Mouse (Mus musculus) layer of hippocampus, adult 2 months (tissue): ENCODE results near the gene Ldlrad1. TPM values are rescaled to one million over a fixed set of nuclear protein-coding genes. Genes with fewer than 3 reads are reported as not detected.

Source experiments
- DNase-seq, 2 experiments: peaks; one replicate each; pipeline ENCODE4 v3.0.0; 2022; ENCODE audit warnings: low spot score in 2 of 2
- H3K27ac ChIP-seq: fragments of 200-600 bp; 2 replicates; pipeline ENCODE4 v1.8.1; 2022
- H3K4me3 ChIP-seq: fragments of 200-600 bp; 2 replicates; pipeline ENCODE4 v1.8.1; 2022; ENCODE audit warnings: mild to moderate bottlenecking
- CTCF ChIP-seq: fragments of 200-600 bp; conservative IDR thresholded peaks from 2 replicates; pipeline ENCODE4 v1.8.1; 2022; ENCODE audit warnings: antibody characterized with exemption, mild to moderate bottlenecking, moderate library complexity
- total RNA-seq, 2 experiments: library from RNA; stranded (reverse); gene quantifications; 2 replicates each; pipeline ENCODE4 v1.2.3; 2021

Gene Ldlrad1
- total RNA-seq, 2 experiments from 2014 or later: not detected

GRCm38 (mm10) chr4:107253125-107254091 lies 44.4 kb downstream of the Ldlrad1 start, which contains the start of the genes Lrrc42 and Hspb11:
Lrrc42 (minus strand) TSS chr4:107253532.
Hspb11 (plus strand) TSS chr4:107253593.
- peak; percentile 44 for TF ChIP-seq CTCF
- DNase-seq: peak; percentile 90 to 93
- Histone ChIP-seq H3K27ac (peak within 1 kb of the TSS; percentile 91), H3K4me3 (peak within 1 kb of the TSS; percentile 93)

- no peak for TF ChIP-seq CTCF
- peak overlapping the region; percentile 91 for H3K27ac ChIP-seq
- H3K4me3 ChIP-seq: peak overlapping the region; percentile 93
- no peak for DNase-seq
Measured at GRCm38 (mm10) chr4:107254414-107254813, 45.4 kb downstream of the Ldlrad1 start.

GRCm38 (mm10) chr4:107260001-107260400 lies 51.0 kb downstream of the Ldlrad1 start:
- Histone ChIP-seq H3K27ac (no peak overlapping the region), H3K4me3 (no peak overlapping the region)
- DNase-seq: no peak
- TF ChIP-seq CTCF: no peak

Other genes with a start within 250 kb of the Ldlrad1 start
- 10 to 100 TPM; 59.4 to 59.9 TPM for gene Mrpl37, start 142.3 kb upstream of the Ldlrad1 start, total RNA-seq
- gene Cyb5rl, start 142.2 kb upstream of the Ldlrad1 start, total RNA-seq: 1 to 10 TPM; 3.9 to 9.6 TPM
- gene Cdcp2, start 112.3 kb upstream of the Ldlrad1 start, total RNA-seq: not detected
- 100 to 1,000 TPM; 207 TPM for gene Tmem59, start 30.8 kb upstream of the Ldlrad1 start, total RNA-seq
- 10 to 100 TPM; 14.6 to 18.0 TPM for gene Tceanc2, start 30.1 kb upstream of the Ldlrad1 start, total RNA-seq
- gene Lrrc42, start 44.4 kb downstream of the Ldlrad1 start, total RNA-seq: 10 to 100 TPM; 31.7 to 33.4 TPM
- 10 to 100 TPM; 22.9 to 26.0 TPM for gene Hspb11, start 44.4 kb downstream of the Ldlrad1 start, total RNA-seq
- not detected for gene Dio1, start 98.0 kb downstream of the Ldlrad1 start, total RNA-seq
- 10 to 100 TPM; 49.4 to 51.2 TPM for gene Yipf1, start 105.2 kb downstream of the Ldlrad1 start, total RNA-seq
- 10 to 100 TPM; 11.7 to 11.8 TPM for gene Ndc1, start 158.6 kb downstream of the Ldlrad1 start, total RNA-seq
- 1 to 10 TPM in 1 of 2 experiments, under 1 TPM in 1; 0.64 to 2.5 TPM for gene Glis1, start 225.4 kb downstream of the Ldlrad1 start, total RNA-seq